In genomic region chr6:53801269-53801892, GRCm38 (mm10) we compare ENCODE assay signal across 14 mouse cellular contexts. TPM values are rescaled to one million over a fixed set of nuclear protein-coding genes. Genes with fewer than 3 reads are reported as not detected.
DNase-seq lines count a peak whose midpoint lies in the region; ATAC-seq and TF ChIP-seq lines count a peak whose summit lies in the region.
"Had no signal": no experiment of that assay in that cellular context is flagged by ENCODE, and none has a peak within 500 bp of the region (broad histone marks: within the 10 kb centered on the region; RNA-seq: fewer than 3 reads in every experiment).

No protein-coding gene starts in this region.

- H3K36me3 ChIP-seq in hindbrain, postnatal 0 days (ENCODE audit: insufficient read depth, low read length), result no peaks in the 10 kb centered on the region
- H3K36me3 ChIP-seq in hindbrain, embryonic 11.5 days (ENCODE audit: control insufficient read depth, insufficient read depth, low read length), result no peaks in the 10 kb centered on the region
- no peaks in the 10 kb centered on the region for H3K36me3 ChIP-seq in lung, postnatal 0 days (ENCODE audit: insufficient read depth, low read length)
- H3K36me3 ChIP-seq: embryonic facial prominence, embryonic 13.5 days; heart, embryonic 15.5 days had no signal

- H3K9ac ChIP-seq in hindbrain, postnatal 0 days (replicated peaks; ENCODE audit: low read length), result no peak overlapping the region
- H3K9ac ChIP-seq in hindbrain, embryonic 11.5 days (ENCODE audit: low read depth, low read length), result no peak overlapping the region
- no peak overlapping the region for H3K9ac ChIP-seq in lung, postnatal 0 days (replicated peaks; ENCODE audit: low read depth)
- H3K9ac ChIP-seq: embryonic facial prominence, embryonic 13.5 days; heart, embryonic 15.5 days; hindbrain, embryonic 14.5 days had no signal

- H3K4me1 ChIP-seq in hindbrain, postnatal 0 days (ENCODE audit: insufficient read depth, low read length), result peaks cover 5% of the 10 kb centered on the region
- no peaks in the 10 kb centered on the region for H3K4me1 ChIP-seq in hindbrain, embryonic 11.5 days (replicated peaks; ENCODE audit: control insufficient read depth, insufficient read depth, low read length)
- H3K4me1 ChIP-seq in lung, postnatal 0 days (ENCODE audit: insufficient read depth, low read depth, low read length), result peaks cover 11% of the 10 kb centered on the region
- no peaks in the 10 kb centered on the region for H3K4me1 ChIP-seq in lung, adult 2 months (ENCODE audit: control insufficient read depth, insufficient read depth, low read length)
- H3K4me1 ChIP-seq: megakaryocyte, embryonic 14.5 days had no signal

- H3K4me3 ChIP-seq in hindbrain, postnatal 0 days (ENCODE audit: low read length), result no peak overlapping the region
- no peak overlapping the region for H3K4me3 ChIP-seq in hindbrain, embryonic 11.5 days (ENCODE audit: low read depth, low read length)
- H3K4me3 ChIP-seq in lung, postnatal 0 days (ENCODE audit: low read depth, low read length), result no peak overlapping the region
- H3K4me3 ChIP-seq in lung, adult 2 months (replicated peaks; ENCODE audit: extremely low read depth, low read depth, low read length), result no peak overlapping the region
- H3K4me3 ChIP-seq: embryonic facial prominence, embryonic 13.5 days; heart, embryonic 15.5 days; megakaryocyte, embryonic 14.5 days had no signal

- H3K9me3 ChIP-seq in hindbrain, postnatal 0 days (ENCODE audit: low read length), result no peaks in the 10 kb centered on the region
- H3K9me3 ChIP-seq in hindbrain, embryonic 11.5 days (ENCODE audit: control insufficient read depth, low read length), result no peaks in the 10 kb centered on the region
- no peaks in the 10 kb centered on the region for H3K9me3 ChIP-seq in lung, postnatal 0 days (ENCODE audit: low read length)
- H3K9me3 ChIP-seq: embryonic facial prominence, embryonic 13.5 days; heart, embryonic 15.5 days had no signal

- no peak for TF ChIP-seq CTCF in hindbrain, postnatal 0 days (IDR thresholded peaks at IDR 0.05; ENCODE audit: low read depth)
- no peak for TF ChIP-seq CTCF in lung, postnatal 0 days (IDR thresholded peaks at IDR 0.05)
- no peak for TF ChIP-seq CTCF in lung, adult 2 months (IDR thresholded peaks at IDR 0.05; ENCODE audit: insufficient read depth, low read length)

- no peak overlapping the region for H3K4me2 ChIP-seq in hindbrain, postnatal 0 days (ENCODE audit: low read depth, low read length)
- no peak overlapping the region for H3K4me2 ChIP-seq in hindbrain, embryonic 11.5 days (replicated peaks; ENCODE audit: low read depth, low read length)
- no peak overlapping the region for H3K4me2 ChIP-seq in lung, postnatal 0 days (replicated peaks; ENCODE audit: low read depth, low read length)
- H3K4me2 ChIP-seq: embryonic facial prominence, embryonic 13.5 days; heart, embryonic 15.5 days; hindbrain, embryonic 14.5 days; liver, embryonic 11.5 days had no signal

- no peak for TF ChIP-seq EP300 in lung, postnatal 0 days (IDR thresholded peaks at IDR 0.05)

- no peaks in the 10 kb centered on the region for H3K27me3 ChIP-seq in hindbrain, postnatal 0 days (ENCODE audit: insufficient read depth, low read length)
- H3K27me3 ChIP-seq in hindbrain, embryonic 11.5 days (ENCODE audit: control insufficient read depth, insufficient read depth, low read length), result no peaks in the 10 kb centered on the region
- H3K27me3 ChIP-seq in lung, postnatal 0 days (replicated peaks; ENCODE audit: insufficient read depth, low read length), result no peaks in the 10 kb centered on the region
- H3K27me3 ChIP-seq: embryonic facial prominence, embryonic 13.5 days had no signal

- peak; percentile 52 for DNase-seq in hindbrain, postnatal 0 days (ENCODE audit: low spot score)
- no peak for DNase-seq in hindbrain, embryonic 11.5 days (ENCODE audit: low spot score)
- no peak for DNase-seq in lung, postnatal 0 days (ENCODE audit: low spot score)
- DNase-seq in lung, adult 2 months, result no peak
- peak; percentile 81 for DNase-seq in Muller cell, postnatal 12 days (ENCODE audit: inconsistent ontology term)
- DNase-seq in retina, postnatal 1 day, result peak; percentile 90
- no peak for DNase-seq in liver
- DNase-seq: kidney, adult 9 months had no signal

- ATAC-seq in hindbrain, postnatal 0 days, result peak; percentile 87
- ATAC-seq in hindbrain, embryonic 11.5 days (ENCODE audit: low FRiP score), result no peak
- ATAC-seq in lung, postnatal 0 days, result 0 out of 2 replicates have a peak, but pooled peaks have one; percentile 11
- ATAC-seq: forebrain, embryonic 14.5 days had no signal

- 64% methylated on average over 4 of the region's 4 CpGs for WGBS in hindbrain, postnatal 0 days
- 67% methylated on average over 4 of the region's 4 CpGs for WGBS in hindbrain, embryonic 11.5 days
- 42% methylated on average over 4 of the region's 4 CpGs for WGBS in lung, postnatal 0 days
- 43% methylated on average over 4 of the region's 4 CpGs for WGBS in lung, adult 2 months

- TF ChIP-seq POLR2A in lung, adult 2 months (IDR thresholded peaks at IDR 0.05; ENCODE audit: borderline replicate concordance, extremely low read depth, low read depth, low read length), result no peak

- peak overlapping the region; percentile 67 for H3K27ac ChIP-seq in hindbrain, postnatal 0 days
- no peak overlapping the region for H3K27ac ChIP-seq in hindbrain, embryonic 11.5 days (ENCODE audit: low read depth, low read length)
- peak overlapping the region; percentile 3; the same call in 1 of the 2 replicates for H3K27ac ChIP-seq in lung, postnatal 0 days (ENCODE audit: low read length)
- H3K27ac ChIP-seq: embryonic facial prominence, embryonic 13.5 days; heart, embryonic 15.5 days; hindbrain, embryonic 14.5 days had no signal

RNA-seq across cellular contexts. Expression of gene Tril, which starts 19.2 kb away (rescaled TPM):
- 73.8 and 83.7 TPM in 2 replicates for total RNA-seq in hindbrain, postnatal 0 days (2014; rRNA removed)
- 35.9 and 39.6 TPM in 2 replicates for polyA plus RNA-seq in hindbrain, postnatal 0 days (2015; fragmentation: Nextera tagmentation; extraction: Ambion mirVana)
- polyA plus RNA-seq in hindbrain, embryonic 11.5 days (2014; fragmentation: Nextera tagmentation; extraction: Ambion mirVana), result 14.6 and 17.0 TPM in 2 replicates
- 23.9 and 28.6 TPM in 2 replicates for polyA plus RNA-seq in lung, postnatal 0 days (2015; fragmentation: Nextera tagmentation; extraction: Ambion mirVana)
- polyA plus RNA-seq in lung, adult 2 months (2012; rRNA removed), result 27.0 and 28.6 TPM in 2 replicates

Comparison
In these comparisons a context has a peak if more than half of its experiments do, and no peak if none do; other contexts are left out.
1. DNase-seq: peak in hindbrain, postnatal 0 days (single experiment), Muller cell, postnatal 12 days (single experiment) and retina, postnatal 1 day (single experiment); none in hindbrain, embryonic 11.5 days (single experiment), lung, postnatal 0 days (single experiment), lung, adult 2 months (single experiment) and liver (single experiment).